Mouse (Mus musculus) adrenal gland, postnatal 14 days (tissue): ENCODE data around the gene Rhox4f. TPM values are rescaled to one million over a fixed set of nuclear protein-coding genes. Genes with fewer than 3 reads are reported as not detected.
"Not testable (repeated sequence)": the region's sequence is repeated elsewhere in the genome, so short reads cannot be mapped to it uniquely, and the experiment has no call there.

Experiments
- DNase-seq: peaks from one replicate; pipeline ENCODE4 v3.0.0; 2021; ENCODE audit warnings: mixed read lengths
- long read RNA-seq, 2 experiments: library from polyadenylated mRNA; stranded (forward); transcript quantifications; one replicate each; pipeline ENCODE4 v2.0.0; 2021
- total RNA-seq: library from RNA; stranded (reverse); gene quantifications from 2 replicates; pipeline ENCODE4 v1.2.3, GENCODE M21; 2021

The Rhox4f gene
- not detected in 2 replicates for total RNA-seq
- long read RNA-seq, experiment 1: 0 reads
- long read RNA-seq, experiment 2: 0 reads

- not testable (repeated sequence) for DNase-seq
These were observed at the start of gene Rhox4f for GRCm38 (mm10) chrX:37607604-37608003. Gene Rhox4f, minus strand, starts transcription at chrX:37607704.

- DNase-seq: not testable (repeated sequence)
These were observed 43.7 kb upstream of the Rhox4f start, which contains the start of gene Rhox4g for GRCm38 (mm10) chrX:37651227-37651626. Gene Rhox4g, minus strand, starts transcription at chrX:37651327.

GRCm38 (mm10) chrX:37643370-37643769, 35.9 kb upstream of the Rhox4f start, which contains the start of gene Rhox2g:
Gene Rhox2g, minus strand, starts transcription at chrX:37643470.
- DNase-seq: not testable (repeated sequence)

GRCm38 (mm10) chrX:37628512-37628911, 21.0 kb upstream of the Rhox4f start, which contains the start of gene Rhox3g:
Gene Rhox3g, minus strand, starts transcription at chrX:37628612.
- DNase-seq: not testable (repeated sequence)

GRCm38 (mm10) chrX:37580692-37581091, 26.8 kb downstream of the Rhox4f start, which contains the start of gene Rhox3f:
Gene Rhox3f, plus strand, starts transcription at chrX:37580992.
- DNase-seq: not testable (repeated sequence)

- DNase-seq: not testable (repeated sequence)
These were observed 34.9 kb downstream of the Rhox4f start for GRCm38 (mm10) chrX:37572638-37573037.

GRCm38 (mm10) chrX:37571105-37571504, 36.4 kb downstream of the Rhox4f start, which contains the start of gene Rhox2f:
Gene Rhox2f, plus strand, starts transcription at chrX:37571405.
- not testable (repeated sequence) for DNase-seq

- DNase-seq: not testable (repeated sequence)
These were observed 50.4 kb downstream of the Rhox4f start, which contains the start of gene Rhox4e for GRCm38 (mm10) chrX:37557112-37557511. Gene Rhox4e, plus strand, starts transcription at chrX:37557412.

Other genes with a start within 250 kb of the Rhox4f start
- not detected in 2 replicates for gene Rhox3a2, start 227.7 kb downstream of the Rhox4f start, total RNA-seq
- not detected in 2 replicates for gene Rhox4a2, start 216.9 kb downstream of the Rhox4f start, total RNA-seq
- not detected in 2 replicates for gene Rhox2b, start 195.6 kb downstream of the Rhox4f start, total RNA-seq
- not detected in 2 replicates for gene Rhox4b, start 175.2 kb downstream of the Rhox4f start, total RNA-seq
- not detected in 2 replicates for gene Rhox2c, start 154.0 kb downstream of the Rhox4f start, total RNA-seq
- not detected in 2 replicates for gene Rhox3c, start 149.1 kb downstream of the Rhox4f start, total RNA-seq
- gene Rhox4c, start 127.4 kb downstream of the Rhox4f start, total RNA-seq: not detected in 2 replicates
- gene Rhox2d, start 114.3 kb downstream of the Rhox4f start, total RNA-seq: not detected in 2 replicates
- gene Rhox4d, start 93.3 kb downstream of the Rhox4f start, total RNA-seq: not detected in 2 replicates
- gene Rhox2e, start 77.3 kb downstream of the Rhox4f start, total RNA-seq: not detected in 2 replicates
- not detected in 2 replicates for gene Rhox3e, start 65.7 kb downstream of the Rhox4f start, total RNA-seq
- not detected in 2 replicates for gene Rhox4e, start 50.3 kb downstream of the Rhox4f start, total RNA-seq
- not detected in 2 replicates for gene Rhox2f, start 36.3 kb downstream of the Rhox4f start, total RNA-seq
- not detected in 2 replicates for gene Rhox3f, start 26.7 kb downstream of the Rhox4f start, total RNA-seq
- gene Rhox3g, start 20.9 kb upstream of the Rhox4f start, total RNA-seq: not detected in 2 replicates
- not detected in 2 replicates for gene Rhox2g, start 35.8 kb upstream of the Rhox4f start, total RNA-seq
- gene Rhox4g, start 43.6 kb upstream of the Rhox4f start, total RNA-seq: not detected in 2 replicates
- gene Rhox3h, start 61.1 kb upstream of the Rhox4f start, total RNA-seq: not detected in 2 replicates
- gene Rhox2h, start 65.6 kb upstream of the Rhox4f start, total RNA-seq: not detected in 2 replicates
- not detected in 2 replicates for gene Rhox5, start 197.1 kb upstream of the Rhox4f start, total RNA-seq
- gene Rhox6, start 219.2 kb upstream of the Rhox4f start, total RNA-seq: not detected in 2 replicates
- not detected in 2 replicates for gene Rhox7a, start 224.0 kb upstream of the Rhox4f start, total RNA-seq